Mouse (Mus musculus): ENCODE data around the gene AY761185. TPM values are rescaled to one million over a fixed set of nuclear protein-coding genes. Genes with fewer than 3 reads are reported as not detected.

Gene AY761185
- total and polyA plus RNA-seq, 3 experiments = not detected

DNA sequence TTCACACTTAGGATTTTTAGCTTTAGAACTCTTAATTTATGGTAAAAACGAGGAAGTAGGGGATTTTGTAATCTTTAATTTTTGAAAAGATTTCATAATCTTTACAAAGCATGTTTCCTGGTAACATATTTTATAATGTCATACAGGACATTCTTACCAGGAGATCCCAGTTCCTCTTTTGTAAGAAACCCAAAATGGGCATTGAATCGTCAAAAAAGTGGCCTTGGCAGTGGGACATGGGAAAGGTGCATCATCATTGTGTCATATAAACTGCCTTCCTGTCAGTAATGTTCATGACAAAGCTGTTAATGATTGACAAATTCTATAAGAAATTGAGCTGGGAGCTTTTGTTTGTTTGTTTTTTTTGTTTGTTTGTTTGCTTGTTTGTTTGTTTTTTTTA, 36.3 kb downstream of the AY761185 start:
- H3K4me3 ChIP-seq = no peak overlapping the region
- no peaks in the 10 kb centered on the region for H3K36me3 ChIP-seq (ENCODE audit: control insufficient read depth, insufficient read depth, low read length)
- TF ChIP-seq EP300 (IDR thresholded peaks at IDR 0.05; ENCODE audit: insufficient read depth, low read depth, low read length) (no peak), POLR2A (IDR thresholded peaks at IDR 0.05; ENCODE audit: insufficient read depth, low read depth, low read length) (no peak), CTCF (IDR thresholded peaks at IDR 0.05) (no peak)
- 47% methylated on average over 2 of the region's 2 CpGs for WGBS
- H3K9ac ChIP-seq (ENCODE audit: low read depth, low read length) = no peak overlapping the region
- H3K27ac ChIP-seq = no peak overlapping the region
- no peaks in the 10 kb centered on the region for H3K4me1 ChIP-seq (ENCODE audit: control insufficient read depth, insufficient read depth, low read length)
- no peaks in the 10 kb centered on the region for H3K79me2 ChIP-seq (replicated peaks; ENCODE audit: control insufficient read depth, insufficient read depth, low read length)
- H3K27me3 ChIP-seq (ENCODE audit: control insufficient read depth, insufficient read depth, low read length) = no peaks in the 10 kb centered on the region
- intact Hi-C loops (cut with DNase I) = no loop called here
- DNase-seq = no peak

DNA sequence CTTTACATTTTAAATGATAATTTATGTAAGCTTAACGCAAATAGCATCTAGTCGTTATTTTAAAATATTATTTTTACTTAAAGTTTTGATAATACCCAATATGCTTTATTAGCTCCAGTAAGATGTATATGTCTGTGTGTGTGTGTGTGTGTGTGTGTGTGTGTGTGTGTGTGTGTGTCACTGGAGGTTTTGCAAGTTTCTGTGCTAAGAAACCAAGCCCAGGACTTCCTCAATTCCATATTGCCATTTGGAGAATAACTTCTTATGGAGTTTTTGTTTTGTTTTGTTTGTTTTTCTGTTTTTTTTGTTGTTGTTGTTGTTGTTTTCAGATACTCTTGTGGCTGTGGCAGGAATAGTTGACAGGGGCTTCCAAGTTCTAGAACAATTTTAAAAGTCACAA, 37.4 kb downstream of the AY761185 start:
- WGBS = 76% methylated on average over 2 of the region's 2 CpGs

DNA sequence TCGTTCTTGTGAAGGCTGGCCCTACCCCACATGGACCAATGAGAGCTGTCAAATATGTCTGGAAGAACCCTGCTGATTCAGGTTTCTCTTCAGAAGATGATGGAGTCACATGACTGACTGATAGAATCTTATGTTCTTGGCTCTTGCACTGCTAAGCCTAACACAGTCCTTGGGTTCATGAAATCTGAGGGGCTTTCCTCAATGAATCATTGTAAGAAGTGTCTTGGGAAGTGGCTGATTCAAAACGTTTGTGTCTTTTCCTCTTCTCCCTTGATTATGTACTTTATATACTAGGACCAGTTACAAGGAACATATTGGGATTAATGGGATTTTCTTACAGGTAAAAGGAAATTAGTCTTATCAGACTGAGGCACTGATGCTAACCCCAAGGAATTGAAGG, 42.0 kb downstream of the AY761185 start, which contains the start of gene Gm15056:
Gene Gm15056, minus strand, starts transcription at position 101 of the 400 bp plus-strand sequence.
- DNase-seq = no peak
- TF ChIP-seq EP300 (IDR thresholded peaks at IDR 0.05; ENCODE audit: insufficient read depth, low read depth, low read length) (no peak), POLR2A (IDR thresholded peaks at IDR 0.05; ENCODE audit: insufficient read depth, low read depth, low read length) (no peak), CTCF (IDR thresholded peaks at IDR 0.05) (no peak)
- Histone ChIP-seq H3K4me3 (no peak within 1 kb of the TSS), H3K9ac (ENCODE audit: low read depth, low read length) (no peak within 1 kb of the TSS), H3K27me3 (ENCODE audit: control insufficient read depth, insufficient read depth, low read length) (no peaks in the 10 kb centered on the region), H3K27ac (no peak within 1 kb of the TSS), H3K4me1 (ENCODE audit: control insufficient read depth, insufficient read depth, low read length) (no peaks in the 10 kb centered on the region), H3K36me3 (ENCODE audit: control insufficient read depth, insufficient read depth, low read length) (no peaks in the 10 kb centered on the region), H3K79me2 (replicated peaks; ENCODE audit: control insufficient read depth, insufficient read depth, low read length) (no peaks in the 10 kb centered on the region)
- intact Hi-C loops (cut with DNase I) = no loop called here
- 33% methylated on average over 2 of the region's 2 CpGs for WGBS

More for the DNA sequence above, 37.4 kb downstream of the AY761185 start:
- no peaks in the 10 kb centered on the region for H3K4me1 ChIP-seq (ENCODE audit: control insufficient read depth, insufficient read depth, low read length)
- H3K27ac ChIP-seq = no peak overlapping the region
- no peaks in the 10 kb centered on the region for H3K36me3 ChIP-seq (ENCODE audit: control insufficient read depth, insufficient read depth, low read length)
- DNase-seq = no peak
- no peaks in the 10 kb centered on the region for H3K27me3 ChIP-seq (ENCODE audit: control insufficient read depth, insufficient read depth, low read length)
- intact Hi-C loops (cut with DNase I) = no loop called here
- H3K4me3 ChIP-seq = no peak overlapping the region
- no peak overlapping the region for H3K9ac ChIP-seq (ENCODE audit: low read depth, low read length)
- H3K79me2 ChIP-seq (replicated peaks; ENCODE audit: control insufficient read depth, insufficient read depth, low read length) = no peaks in the 10 kb centered on the region
- TF ChIP-seq EP300 (IDR thresholded peaks at IDR 0.05; ENCODE audit: insufficient read depth, low read depth, low read length) = no peak
- TF ChIP-seq POLR2A (IDR thresholded peaks at IDR 0.05; ENCODE audit: insufficient read depth, low read depth, low read length) = no peak
- TF ChIP-seq CTCF (IDR thresholded peaks at IDR 0.05) = no peak

Other genes with a start within 250 kb of the AY761185 start
- gene Defb33, start 52.0 kb downstream of the AY761185 start, total RNA-seq (2021) = not detected
- gene Defb33, start 52.0 kb downstream of the AY761185 start, polyA plus RNA-seq (2012; rRNA removed) = not detected in 2 replicates
- gene Gm15056, start 42.1 kb downstream of the AY761185 start, total RNA-seq (2021) = not detected
- gene Gm15056, start 42.1 kb downstream of the AY761185 start, polyA plus RNA-seq (2012; rRNA removed) = not detected in 2 replicates
- gene Gm6040, start 22.6 kb downstream of the AY761185 start, total RNA-seq (2021) = not detected
- not detected in 2 replicates for gene Gm6040, start 22.6 kb downstream of the AY761185 start, polyA plus RNA-seq (2012; rRNA removed)
- gene Defa21, start 80.8 kb upstream of the AY761185 start, total RNA-seq (2021) = not detected
- not detected in 2 replicates for gene Defa21, start 80.8 kb upstream of the AY761185 start, polyA plus RNA-seq (2012; rRNA removed)
- not detected for gene Defa23, start 110.3 kb upstream of the AY761185 start, total RNA-seq (2021)
- 0.88 TPM in 1 of 2 replicates, not detected in the other for gene Defa23, start 110.3 kb upstream of the AY761185 start, polyA plus RNA-seq (2012; rRNA removed)
- gene Defa35, start 120.3 kb upstream of the AY761185 start, total RNA-seq (2021) = not detected
- gene Defa35, start 120.3 kb upstream of the AY761185 start, polyA plus RNA-seq (2012; rRNA removed) = not detected in 2 replicates
- not detected for gene Defa25, start 139.7 kb upstream of the AY761185 start, total RNA-seq (2021)
- gene Defa25, start 139.7 kb upstream of the AY761185 start, polyA plus RNA-seq (2012; rRNA removed) = not detected in 2 replicates
- not detected for gene Gm14851, start 151.3 kb upstream of the AY761185 start, total RNA-seq (2021)
- not detected in 2 replicates for gene Gm14851, start 151.3 kb upstream of the AY761185 start, polyA plus RNA-seq (2012; rRNA removed)
- gene Defa30, start 189.9 kb upstream of the AY761185 start, total RNA-seq (2021) = not detected
- not detected in 2 replicates for gene Defa30, start 189.9 kb upstream of the AY761185 start, polyA plus RNA-seq (2012; rRNA removed)
- gene Defa22, start 217.6 kb upstream of the AY761185 start, total RNA-seq (2021) = not detected
- not detected in 2 replicates for gene Defa22, start 217.6 kb upstream of the AY761185 start, polyA plus RNA-seq (2012; rRNA removed)
- gene Defa31, start 246.9 kb upstream of the AY761185 start, total RNA-seq (2021) = not detected
- not detected in 2 replicates for gene Defa31, start 246.9 kb upstream of the AY761185 start, polyA plus RNA-seq (2012; rRNA removed)